Mouse (Mus musculus) cortical plate, adult 2 months (tissue): ENCODE measurements around the gene Fli1. TPM values are rescaled to one million over a fixed set of nuclear protein-coding genes. Genes with fewer than 3 reads are reported as not detected.

Experiments
- H3K27ac ChIP-seq: fragments of 200-500 bp; 2 replicates; pipeline ENCODE4 v1.5.1; 2012; ENCODE audit warnings: low read length, control low read depth, inconsistent platforms; ENCODE audit not compliant: insufficient read depth
- H3K4me1 ChIP-seq: fragments of 200-500 bp; 2 replicates; pipeline ENCODE4 v1.6.1; 2011; ENCODE audit warnings: low read length; ENCODE audit not compliant: control insufficient read depth, insufficient read depth
- H3K4me3 ChIP-seq: fragments of 200-500 bp; 2 replicates; pipeline ENCODE4 v1.5.1; 2011; ENCODE audit warnings: mild to moderate bottlenecking, low read length, control low read depth; ENCODE audit not compliant: insufficient read depth
- CTCF ChIP-seq: fragments of 200-500 bp; IDR thresholded peaks from 2 replicates; pipeline ENCODE4 v1.5.1; 2011; ENCODE audit warnings: mild to moderate bottlenecking, control low read depth, low read length; ENCODE audit not compliant: insufficient read depth; ENCODE audit errors: extremely low read depth
- POLR2A ChIP-seq: fragments of 200-500 bp; IDR thresholded peaks from 2 replicates; pipeline ENCODE4 v1.6.1; 2011; ENCODE audit warnings: mild to moderate bottlenecking, low read length, control low read depth; ENCODE audit not compliant: insufficient read depth; ENCODE audit errors: extremely low read depth
- polyA plus RNA-seq: library from polyadenylated mRNA; depleted of rRNA; stranded (reverse); fragments of >200 nt; gene quantifications from 2 replicates; pipeline ENCODE4 v1.2.3, GENCODE M21; 2012

Gene Fli1
- polyA plus RNA-seq, 1 experiment = 3.7 TPM

DNA sequence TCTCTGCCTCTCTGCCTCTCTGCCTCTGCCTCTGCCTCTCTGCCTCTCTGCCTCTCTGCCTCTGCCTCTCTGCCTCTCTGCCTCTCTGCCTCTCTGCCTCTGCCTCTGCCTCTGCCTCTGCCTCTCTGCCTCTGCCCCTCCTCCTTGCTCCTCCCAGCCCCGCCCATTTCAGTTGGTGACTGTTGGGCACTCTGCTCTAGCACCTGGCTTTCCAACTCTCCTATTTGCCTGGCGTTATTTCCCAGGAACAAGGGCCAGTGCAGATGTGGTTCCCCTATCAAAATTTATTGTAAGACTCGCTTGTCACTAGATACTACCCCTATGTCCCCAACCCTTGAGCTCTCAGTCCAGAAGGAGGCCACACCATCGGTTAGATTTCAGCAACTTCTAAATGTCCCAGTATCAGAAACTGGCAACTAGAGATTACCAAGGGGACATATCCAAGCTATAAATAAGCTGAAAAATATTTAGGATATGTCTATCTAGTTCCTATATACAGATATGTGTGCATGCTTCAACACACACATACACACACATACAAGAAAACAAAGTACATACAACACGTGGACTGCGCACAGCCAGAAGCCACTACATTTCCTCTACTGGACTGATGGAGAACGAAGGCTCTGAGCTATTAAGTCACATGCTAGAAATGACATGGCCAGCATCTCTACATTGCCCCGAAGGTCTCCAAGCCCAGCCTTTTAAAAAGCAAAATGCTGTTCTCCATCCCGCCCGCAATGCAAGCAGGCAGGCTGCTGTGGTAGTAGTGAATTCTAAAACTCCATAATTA lies 26.6 kb downstream of the Fli1 start:
- H3K4me3 ChIP-seq = no peak overlapping the region
- no peaks in the 10 kb centered on the region for H3K4me1 ChIP-seq
- TF ChIP-seq CTCF (no peak), POLR2A (no peak)
- peak overlapping the region; percentile 63 for H3K27ac ChIP-seq

DNA sequence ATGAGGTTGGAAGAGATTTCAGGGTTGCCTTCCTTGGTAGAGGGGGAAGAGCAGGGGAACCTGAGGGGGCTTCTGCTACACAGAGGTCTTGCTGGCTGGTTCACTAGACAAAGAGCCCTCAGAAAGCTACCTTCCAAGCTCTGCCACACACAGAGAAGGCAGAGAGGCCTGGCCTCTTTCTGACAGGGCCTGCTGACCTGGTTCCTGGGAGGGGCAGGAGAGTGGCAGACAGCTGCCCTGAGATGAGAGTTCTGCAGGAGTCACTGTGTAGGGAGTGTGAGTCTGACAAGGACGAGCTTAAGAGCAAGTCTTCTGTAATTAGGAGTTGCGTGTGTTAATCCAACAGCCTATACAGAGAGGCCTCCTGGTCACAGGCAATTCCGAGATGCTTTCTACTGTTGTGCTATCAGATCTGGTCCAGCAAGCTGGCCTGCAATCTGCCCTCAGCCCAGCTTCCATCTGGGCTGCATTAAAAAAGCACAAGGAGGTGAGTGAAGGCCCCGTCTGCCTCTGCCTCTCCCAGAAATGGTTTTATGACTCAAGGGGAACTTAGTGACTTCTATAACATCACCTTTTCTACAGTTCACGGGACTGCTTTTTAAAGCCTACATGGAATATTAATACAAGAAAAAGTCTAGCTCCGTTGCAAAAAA lies 28.1 kb downstream of the Fli1 start:
- no peak overlapping the region for H3K4me3 ChIP-seq
- H3K4me1 ChIP-seq = no peaks in the 10 kb centered on the region
- no peak for TF ChIP-seq POLR2A
- no peak for TF ChIP-seq CTCF
- no peak overlapping the region for H3K27ac ChIP-seq

DNA sequence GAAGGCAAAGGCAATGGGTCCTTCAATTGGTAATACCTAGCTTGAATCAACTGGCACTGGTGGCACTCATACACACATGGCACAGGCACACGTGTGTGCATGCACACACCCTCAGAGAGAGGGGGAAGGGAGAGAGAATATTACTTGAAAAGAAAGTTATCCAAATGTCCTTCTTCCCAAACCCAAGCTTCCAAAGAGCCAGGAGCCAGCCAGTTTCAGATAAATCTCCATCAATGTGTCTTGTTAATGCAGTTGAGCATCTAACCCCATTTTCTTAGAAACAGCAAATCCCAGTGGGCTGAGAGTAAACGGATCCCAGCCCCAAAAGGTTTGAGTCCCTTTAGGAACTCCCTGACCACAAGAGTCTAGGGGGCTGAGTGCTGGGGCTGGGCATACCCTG lies 29.2 kb downstream of the Fli1 start:
- Histone ChIP-seq H3K4me1 (no peaks in the 10 kb centered on the region), H3K4me3 (no peak overlapping the region), H3K27ac (no peak overlapping the region)
- TF ChIP-seq CTCF = no peak

DNA sequence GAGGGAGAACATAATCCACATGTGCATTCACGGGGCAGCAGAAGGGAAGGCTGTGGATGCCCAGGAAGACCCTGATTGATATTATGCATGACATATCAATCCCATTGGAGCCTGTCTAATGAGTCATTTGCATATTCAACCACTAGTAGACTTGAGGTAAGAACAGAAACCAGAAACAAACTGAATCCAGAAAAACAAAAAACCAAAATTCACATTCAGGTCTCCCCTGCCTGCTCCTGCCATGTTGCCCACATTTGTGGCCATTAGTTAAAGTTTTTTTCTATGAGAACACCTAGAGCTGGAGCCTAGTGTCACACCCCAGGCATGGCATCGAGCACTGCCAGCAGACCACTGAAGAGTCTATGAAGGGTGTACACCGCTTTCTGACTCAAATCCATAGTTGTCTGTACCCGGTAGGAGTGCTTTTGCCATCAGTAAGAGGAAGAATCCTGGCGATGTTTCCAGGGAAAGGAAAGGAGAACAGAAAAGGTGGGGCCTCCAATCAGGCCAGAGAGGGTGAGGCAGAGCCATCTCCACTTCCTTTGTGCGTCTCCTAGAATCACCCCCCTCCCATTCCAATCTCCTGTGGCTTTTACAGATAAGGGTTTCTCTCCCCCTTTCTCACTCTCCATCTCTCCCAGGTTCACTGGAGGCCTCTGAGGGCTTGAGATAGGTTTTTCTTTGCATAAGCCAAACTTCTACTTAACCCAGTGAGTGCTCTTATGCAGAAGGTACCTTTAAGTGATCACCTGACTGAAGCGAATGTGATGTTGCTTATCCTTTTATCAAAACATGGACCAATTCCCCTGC lies 32.0 kb downstream of the Fli1 start:
- no peak overlapping the region for H3K4me3 ChIP-seq
- H3K4me1 ChIP-seq = no peaks in the 10 kb centered on the region
- H3K27ac ChIP-seq = no peak overlapping the region
- TF ChIP-seq POLR2A (no peak), CTCF (no peak)

DNA sequence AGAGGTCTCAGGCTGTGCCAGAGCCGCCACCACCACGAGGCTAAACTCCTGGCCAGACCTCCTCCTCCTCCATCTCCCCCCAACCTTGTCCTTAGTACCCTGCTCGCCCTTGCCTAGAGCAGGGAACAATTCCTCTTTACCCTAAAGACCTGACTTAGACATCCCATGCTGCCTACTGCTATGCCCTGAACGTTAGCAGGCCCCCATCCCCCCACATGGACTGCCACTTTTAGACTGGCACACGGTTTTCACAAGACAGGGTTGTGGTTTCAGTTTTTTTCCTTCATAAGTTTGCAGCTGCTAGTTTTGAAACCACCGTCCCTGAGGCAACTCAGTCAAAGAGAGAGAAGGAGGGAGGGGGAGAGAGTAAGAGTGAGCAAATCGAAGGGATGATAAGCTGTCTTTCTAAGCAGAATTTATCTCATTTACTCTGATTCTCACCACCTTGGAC lies 32.9 kb downstream of the Fli1 start:
- no peak overlapping the region for H3K4me3 ChIP-seq
- TF ChIP-seq POLR2A (no peak), CTCF (no peak)
- no peak overlapping the region for H3K27ac ChIP-seq
- H3K4me1 ChIP-seq = no peaks in the 10 kb centered on the region

- Histone ChIP-seq H3K27ac (no peak overlapping the region), H3K4me3 (no peak overlapping the region), H3K4me1 (no peaks in the 10 kb centered on the region)
- TF ChIP-seq CTCF (no peak), POLR2A (no peak)
Observed at GRCm38 (mm10) chr9:32508648-32509047, 34.0 kb downstream of the Fli1 start.

DNA sequence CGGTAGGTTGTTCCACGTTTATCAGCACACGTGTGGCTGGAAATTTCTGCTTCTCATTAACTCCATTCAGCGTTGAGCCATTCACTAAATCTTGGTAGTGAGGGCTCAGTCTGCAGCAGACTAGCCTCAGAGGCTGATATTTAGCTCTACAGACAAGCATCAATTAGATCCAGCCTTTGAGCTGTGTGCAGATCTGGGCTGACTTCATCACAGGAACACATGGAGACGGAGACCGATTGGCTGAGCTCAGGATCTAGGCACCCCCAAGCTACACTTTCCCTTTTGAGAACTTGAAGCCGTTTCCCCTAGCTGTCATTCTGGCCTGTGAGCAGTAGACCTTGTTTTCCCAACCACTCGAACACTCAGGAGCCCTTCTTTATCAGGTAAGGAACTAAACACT lies 34.5 kb downstream of the Fli1 start:
- TF ChIP-seq CTCF (no peak), POLR2A (no peak)

GRCm38 (mm10) chr9:32506866-32507861 lies 35.5 kb downstream of the Fli1 start:
- TF ChIP-seq CTCF = no peak

More for the DNA sequence above, 34.5 kb downstream of the Fli1 start:
- no peaks in the 10 kb centered on the region for H3K4me1 ChIP-seq
- no peak overlapping the region for H3K4me3 ChIP-seq
- no peak overlapping the region for H3K27ac ChIP-seq

GRCm38 (mm10) chr9:32506161-32506560 lies 36.5 kb downstream of the Fli1 start:
- Histone ChIP-seq H3K4me3 (no peak overlapping the region), H3K4me1 (no peaks in the 10 kb centered on the region), H3K27ac (no peak overlapping the region)
- no peak for TF ChIP-seq CTCF
- TF ChIP-seq POLR2A = no peak

More at GRCm38 (mm10) chr9:32506866-32507861, 35.5 kb downstream of the Fli1 start:
- no peak overlapping the region for H3K4me3 ChIP-seq
- H3K27ac ChIP-seq = no peak overlapping the region
- no peaks in the 10 kb centered on the region for H3K4me1 ChIP-seq
